Mouse (Mus musculus) megakaryocyte, embryonic 14.5 days (primary cell): Measurements from ENCODE around the gene Hspg2. TPM values are rescaled to one million over a fixed set of nuclear protein-coding genes. Genes with fewer than 3 reads are reported as not detected.

Source experiments
- H3K27me3 ChIP-seq: replicated peaks from 2 replicates; pipeline ENCODE3; 2012; ENCODE audit warnings: inconsistent platforms
- H3K36me3 ChIP-seq: replicated peaks from 2 replicates; pipeline ENCODE3; 2012; ENCODE audit warnings: low read length, inconsistent platforms, mixed read lengths
- H3K4me1 ChIP-seq: 2 replicates; pipeline ENCODE4 v1.6.1; 2012; ENCODE audit warnings: inconsistent platforms
- H3K4me3 ChIP-seq: replicated peaks from 2 replicates; pipeline ENCODE3; 2012; ENCODE audit warnings: moderate library complexity, mild to moderate bottlenecking, inconsistent platforms
- H3K9me3 ChIP-seq: 2 replicates; pipeline ENCODE4 v1.6.1; 2012; ENCODE audit warnings: inconsistent platforms
- FLI1 ChIP-seq: IDR thresholded peaks from 2 replicates; pipeline ENCODE4 v1.6.1; 2012; ENCODE audit warnings: low read length, inconsistent platforms, mixed read lengths
- GATA1 ChIP-seq: IDR thresholded peaks from 3 replicates; pipeline ENCODE4 v1.6.1; 2012; ENCODE audit warnings: mixed read lengths, low read length, inconsistent platforms, borderline replicate concordance
- polyA plus RNA-seq: library from polyadenylated mRNA; stranded (reverse); fragments of >175 nt; gene quantifications from 2 replicates; pipeline ENCODE4 v1.2.3, GENCODE M21; 2012; ENCODE audit warnings: low replicate concordance; ENCODE audit not compliant: insufficient read depth

Gene Hspg2
- polyA plus RNA-seq, 1 experiment = not detected

GRCm38 (mm10) chr4:137512897-137513296, 44.3 kb downstream of the Hspg2 start:
- H3K9me3 ChIP-seq = no peaks in the 10 kb centered on the region
- H3K27me3 ChIP-seq = peaks cover 65% of the 10 kb centered on the region
- H3K4me3 ChIP-seq = no peak overlapping the region
- H3K4me1 ChIP-seq = no peaks in the 10 kb centered on the region
- no peaks in the 10 kb centered on the region for H3K36me3 ChIP-seq
- TF ChIP-seq GATA1 (no peak), FLI1 (no peak)

GRCm38 (mm10) chr4:137517989-137518691, 49.6 kb downstream of the Hspg2 start:
- TF ChIP-seq GATA1 (no peak), FLI1 (no peak)

GRCm38 (mm10) chr4:137518746-137519145, 50.2 kb downstream of the Hspg2 start:
- Histone ChIP-seq H3K4me1 (no peaks in the 10 kb centered on the region), H3K27me3 (peaks cover 59% of the 10 kb centered on the region), H3K4me3 (no peak overlapping the region), H3K9me3 (no peaks in the 10 kb centered on the region), H3K36me3 (no peaks in the 10 kb centered on the region)
- no peak for TF ChIP-seq GATA1

More at GRCm38 (mm10) chr4:137517989-137518691, 49.6 kb downstream of the Hspg2 start:
- Histone ChIP-seq H3K36me3 (no peaks in the 10 kb centered on the region), H3K9me3 (no peaks in the 10 kb centered on the region), H3K27me3 (peaks cover 60% of the 10 kb centered on the region), H3K4me1 (no peaks in the 10 kb centered on the region), H3K4me3 (no peak overlapping the region)

- no peaks in the 10 kb centered on the region for H3K36me3 ChIP-seq
Observed at GRCm38 (mm10) chr4:137520346-137520745, 51.8 kb downstream of the Hspg2 start.

GRCm38 (mm10) chr4:137521966-137522365, 53.4 kb downstream of the Hspg2 start:
- Histone ChIP-seq H3K27me3 (peaks cover 57% of the 10 kb centered on the region), H3K4me3 (no peak overlapping the region), H3K9me3 (peaks cover 9% of the 10 kb centered on the region), H3K4me1 (no peaks in the 10 kb centered on the region), H3K36me3 (no peaks in the 10 kb centered on the region)
- TF ChIP-seq GATA1 (no peak), FLI1 (no peak)

More at GRCm38 (mm10) chr4:137520346-137520745, 51.8 kb downstream of the Hspg2 start:
- no peaks in the 10 kb centered on the region for H3K4me1 ChIP-seq
- TF ChIP-seq FLI1 (no peak), GATA1 (no peak)
- H3K4me3 ChIP-seq = no peak overlapping the region
- H3K27me3 ChIP-seq = peaks cover 62% of the 10 kb centered on the region
- H3K9me3 ChIP-seq = no peaks in the 10 kb centered on the region

- Histone ChIP-seq H3K27me3 (peaks cover 54% of the 10 kb centered on the region), H3K4me3 (no peak overlapping the region), H3K9me3 (peaks cover 9% of the 10 kb centered on the region), H3K4me1 (no peaks in the 10 kb centered on the region), H3K36me3 (no peaks in the 10 kb centered on the region)
- TF ChIP-seq FLI1 (no peak), GATA1 (no peak)
Observed at GRCm38 (mm10) chr4:137525426-137525825, 56.9 kb downstream of the Hspg2 start.

GRCm38 (mm10) chr4:137527368-137527767, 58.8 kb downstream of the Hspg2 start:
- H3K4me3 ChIP-seq = no peak overlapping the region
- H3K4me1 ChIP-seq = no peaks in the 10 kb centered on the region
- TF ChIP-seq GATA1 (no peak), FLI1 (no peak)
- peaks cover 9% of the 10 kb centered on the region for H3K9me3 ChIP-seq
- H3K27me3 ChIP-seq = peaks cover 49% of the 10 kb centered on the region
- no peaks in the 10 kb centered on the region for H3K36me3 ChIP-seq

- no peak overlapping the region for H3K4me3 ChIP-seq
- no peaks in the 10 kb centered on the region for H3K36me3 ChIP-seq
- H3K27me3 ChIP-seq = peaks cover 45% of the 10 kb centered on the region
- no peaks in the 10 kb centered on the region for H3K4me1 ChIP-seq
- H3K9me3 ChIP-seq = peaks cover 9% of the 10 kb centered on the region
- no peak for TF ChIP-seq FLI1
- no peak for TF ChIP-seq GATA1
Observed at GRCm38 (mm10) chr4:137527872-137528271, 59.3 kb downstream of the Hspg2 start.

GRCm38 (mm10) chr4:137540356-137540755, 71.8 kb downstream of the Hspg2 start:
- Histone ChIP-seq H3K36me3 (no peaks in the 10 kb centered on the region), H3K27me3 (peaks cover 81% of the 10 kb centered on the region), H3K4me3 (no peak overlapping the region), H3K9me3 (no peaks in the 10 kb centered on the region), H3K4me1 (peaks cover 9% of the 10 kb centered on the region)
- TF ChIP-seq FLI1 = no peak
- no peak for TF ChIP-seq GATA1

GRCm38 (mm10) chr4:137542968-137543367, 74.4 kb downstream of the Hspg2 start:
- Histone ChIP-seq H3K27me3 (peaks cover 77% of the 10 kb centered on the region), H3K4me1 (peaks cover 3% of the 10 kb centered on the region), H3K36me3 (no peaks in the 10 kb centered on the region), H3K9me3 (no peaks in the 10 kb centered on the region), H3K4me3 (no peak overlapping the region)
- TF ChIP-seq GATA1 (no peak), FLI1 (no peak)
